Mouse (Mus musculus): ENCODE data around the gene Ston1. TPM values are rescaled to one million over a fixed set of nuclear protein-coding genes. Genes with fewer than 3 reads are reported as not detected.

The Ston1 gene
- polyA plus RNA-seq, 1 experiment: 88.3 TPM

GRCm38 (mm10) chr17:88675310-88676309 lies 78.1 kb downstream of the Ston1 start:
- Histone ChIP-seq H3K27ac (ENCODE audit: insufficient read depth, low read length) (no peak overlapping the region), H3K4me1 (ENCODE audit: control insufficient read depth, insufficient read depth, low read length) (no peaks in the 10 kb centered on the region), H3K4me3 (ENCODE audit: insufficient read depth, low read length) (no peak overlapping the region)
- TF ChIP-seq CTCF (IDR thresholded peaks at IDR 0.05; ENCODE audit: borderline replicate concordance, insufficient read depth, low read length) (no peak), POLR2A (IDR thresholded peaks at IDR 0.05; ENCODE audit: low read depth, low read length) (no peak)

GRCm38 (mm10) chr17:88688226-88688625 lies 90.7 kb downstream of the Ston1 start:
- no peak for TF ChIP-seq POLR2A (IDR thresholded peaks at IDR 0.05; ENCODE audit: low read depth, low read length)
- no peak for TF ChIP-seq CTCF (IDR thresholded peaks at IDR 0.05; ENCODE audit: borderline replicate concordance, insufficient read depth, low read length)
- Histone ChIP-seq H3K4me1 (ENCODE audit: control insufficient read depth, insufficient read depth, low read length) (no peaks in the 10 kb centered on the region), H3K4me3 (ENCODE audit: insufficient read depth, low read length) (no peak overlapping the region), H3K27ac (ENCODE audit: insufficient read depth, low read length) (no peak overlapping the region)

- Histone ChIP-seq H3K27ac (ENCODE audit: insufficient read depth, low read length) (no peak overlapping the region), H3K4me3 (ENCODE audit: insufficient read depth, low read length) (no peak overlapping the region), H3K4me1 (ENCODE audit: control insufficient read depth, insufficient read depth, low read length) (no peaks in the 10 kb centered on the region)
- TF ChIP-seq POLR2A (IDR thresholded peaks at IDR 0.05; ENCODE audit: low read depth, low read length) (no peak), CTCF (IDR thresholded peaks at IDR 0.05; ENCODE audit: borderline replicate concordance, insufficient read depth, low read length) (no peak)
Observed at GRCm38 (mm10) chr17:88696656-88697333, 99.3 kb downstream of the Ston1 start.

GRCm38 (mm10) chr17:88700901-88701300 lies 103.4 kb downstream of the Ston1 start:
- no peak overlapping the region for H3K4me3 ChIP-seq (ENCODE audit: insufficient read depth, low read length)
- no peaks in the 10 kb centered on the region for H3K4me1 ChIP-seq (ENCODE audit: control insufficient read depth, insufficient read depth, low read length)
- no peak for TF ChIP-seq CTCF (IDR thresholded peaks at IDR 0.05; ENCODE audit: borderline replicate concordance, insufficient read depth, low read length)
- no peak for TF ChIP-seq POLR2A (IDR thresholded peaks at IDR 0.05; ENCODE audit: low read depth, low read length)
- H3K27ac ChIP-seq (ENCODE audit: insufficient read depth, low read length): no peak overlapping the region

DNA sequence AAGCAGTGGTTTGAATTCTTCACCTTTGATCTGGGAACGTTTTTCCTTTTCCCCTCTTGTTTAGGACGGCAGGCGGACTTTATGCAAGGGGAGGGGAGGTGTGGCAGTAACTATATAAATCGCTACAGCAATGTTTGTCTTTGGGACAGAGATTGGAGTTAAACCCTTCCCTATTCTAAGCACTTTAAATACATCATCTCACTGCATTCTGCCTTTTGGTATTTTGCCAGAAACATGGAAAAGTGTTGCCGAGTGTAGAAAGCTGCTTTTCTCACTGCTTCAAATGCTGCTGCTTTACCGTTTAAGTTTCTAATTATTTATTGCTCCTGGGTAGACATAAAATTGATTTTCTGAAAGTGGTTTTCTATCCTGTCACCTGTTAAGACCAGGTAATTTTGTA lies 104.9 kb downstream of the Ston1 start:
- H3K4me1 ChIP-seq (ENCODE audit: control insufficient read depth, insufficient read depth, low read length): no peaks in the 10 kb centered on the region
- no peak overlapping the region for H3K4me3 ChIP-seq (ENCODE audit: insufficient read depth, low read length)
- TF ChIP-seq CTCF (IDR thresholded peaks at IDR 0.05; ENCODE audit: borderline replicate concordance, insufficient read depth, low read length): no peak
- TF ChIP-seq POLR2A (IDR thresholded peaks at IDR 0.05; ENCODE audit: low read depth, low read length): no peak
- no peak overlapping the region for H3K27ac ChIP-seq (ENCODE audit: insufficient read depth, low read length)

DNA sequence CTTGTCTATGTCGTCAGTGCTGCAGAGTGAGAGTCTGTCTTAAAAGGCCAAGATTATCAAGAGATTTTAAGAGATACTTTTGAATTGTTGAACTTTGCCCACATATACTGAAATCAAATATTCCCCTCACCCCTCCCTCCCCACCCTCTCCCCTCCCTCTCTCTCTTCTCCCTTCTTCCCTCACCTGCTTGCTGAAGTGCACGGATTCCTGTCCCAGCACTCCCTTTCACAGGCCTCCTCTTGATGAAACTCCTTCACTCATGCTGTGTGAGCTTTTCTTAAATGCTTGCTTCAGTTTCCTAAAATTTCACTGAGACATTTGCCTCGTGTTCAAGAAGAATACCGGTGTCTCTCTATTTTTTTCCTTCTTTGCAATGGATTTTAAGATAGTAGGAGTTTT lies 105.6 kb downstream of the Ston1 start:
- Histone ChIP-seq H3K4me3 (ENCODE audit: insufficient read depth, low read length) (no peak overlapping the region), H3K27ac (ENCODE audit: insufficient read depth, low read length) (no peak overlapping the region)
- TF ChIP-seq POLR2A (IDR thresholded peaks at IDR 0.05; ENCODE audit: low read depth, low read length) (no peak), CTCF (IDR thresholded peaks at IDR 0.05; ENCODE audit: borderline replicate concordance, insufficient read depth, low read length) (no peak)

GRCm38 (mm10) chr17:88706231-88706649 lies 108.8 kb downstream of the Ston1 start:
- TF ChIP-seq CTCF (IDR thresholded peaks at IDR 0.05; ENCODE audit: borderline replicate concordance, insufficient read depth, low read length) (no peak), POLR2A (IDR thresholded peaks at IDR 0.05; ENCODE audit: low read depth, low read length) (no peak)
- no peaks in the 10 kb centered on the region for H3K4me1 ChIP-seq (ENCODE audit: control insufficient read depth, insufficient read depth, low read length)
- no peak overlapping the region for H3K4me3 ChIP-seq (ENCODE audit: insufficient read depth, low read length)
- H3K27ac ChIP-seq (ENCODE audit: insufficient read depth, low read length): no peak overlapping the region

More for the DNA sequence above, 105.6 kb downstream of the Ston1 start:
- H3K4me1 ChIP-seq (ENCODE audit: control insufficient read depth, insufficient read depth, low read length): no peaks in the 10 kb centered on the region

Other genes with a start within 250 kb of the Ston1 start
- gene Foxn2, start 157.0 kb upstream of the Ston1 start, polyA plus RNA-seq (2011; ENCODE audit: insufficient read length, low read depth, missing spikeins): 28.5 and 40.6 TPM in 2 replicates
- 23.4 and 27.1 TPM in 2 replicates for gene Ppp1r21, start 67.6 kb upstream of the Ston1 start, polyA plus RNA-seq (2011; ENCODE audit: insufficient read length, low read depth, missing spikeins)
- gene Gtf2a1l, start 71.0 kb downstream of the Ston1 start, polyA plus RNA-seq (2011; ENCODE audit: insufficient read length, low read depth, missing spikeins): not detected in 2 replicates
- gene Lhcgr, start 194.3 kb downstream of the Ston1 start, polyA plus RNA-seq (2011; ENCODE audit: insufficient read length, low read depth, missing spikeins): not detected in 2 replicates